Mouse (Mus musculus) limb, embryonic 12.5 days (tissue): ENCODE results near the gene Slc22a18. TPM values are rescaled to one million over a fixed set of nuclear protein-coding genes. Genes with fewer than 3 reads are reported as not detected.
A peak's percentile ranks its signal among the peaks of the same experiment; 100 is the strongest.

Experiments
- ATAC-seq: fragments of 200-750 bp; cut with Nextera tagmentation; 2 replicates; pipeline ENCODE4 v1.8.0; 2017; ENCODE audit warnings: low read depth, moderate TSS enrichment; ENCODE audit not compliant: insufficient number of reproducible peaks, insufficient read depth, low FRiP score, low TSS enrichment
- H3K27ac ChIP-seq: fragments of 300-500 bp; sonication (generic); 2 replicates; pipeline ENCODE4 v1.5.1; 2016; ENCODE audit warnings: mild to moderate bottlenecking, moderate library complexity
- H3K27me3 ChIP-seq: fragments of 300-500 bp; sonication (generic); 2 replicates; pipeline ENCODE4 v1.6.1; 2016; ENCODE audit warnings: mild to moderate bottlenecking, moderate library complexity
- H3K36me3 ChIP-seq: fragments of 300-500 bp; sonication (generic); 2 replicates; pipeline ENCODE4 v1.6.1; 2016; ENCODE audit warnings: mild to moderate bottlenecking, moderate library complexity
- H3K4me1 ChIP-seq: fragments of 300-500 bp; sonication (generic); replicated peaks from 2 replicates; pipeline ENCODE4 v1.6.1; 2016
- H3K4me2 ChIP-seq: fragments of 300-500 bp; sonication (generic); 2 replicates; pipeline ENCODE4 v1.6.1; 2016; ENCODE audit warnings: mild to moderate bottlenecking, moderate library complexity
- H3K4me3 ChIP-seq: fragments of 300-500 bp; sonication (generic); replicated peaks from 2 replicates; pipeline ENCODE4 v1.5.1; 2016; ENCODE audit warnings: mild to moderate bottlenecking
- H3K9ac ChIP-seq: fragments of 300-500 bp; sonication (generic); replicated peaks from 2 replicates; pipeline ENCODE4 v1.6.1; 2016; ENCODE audit warnings: mild to moderate bottlenecking, moderate library complexity
- H3K9me3 ChIP-seq: fragments of 300-500 bp; sonication (generic); 2 replicates; pipeline ENCODE4 v1.6.1; 2016; ENCODE audit warnings: mild to moderate bottlenecking, moderate library complexity
- WGBS: fragments of 180-500 bp; shearing (Covaris S2); methylation state at CpG from one replicate; pipeline ENCODE4 v1.1.7; 2016; 5-methylcytosine and 5-hydroxymethylcytosine counted together
- polyA plus RNA-seq: library from polyadenylated mRNA; unstranded; fragments of >200 nt; fragmentation: Nextera tagmentation; extraction: Ambion mirVana; gene quantifications from 2 replicates; pipeline ENCODE4 v1.2.1, GENCODE M21; 2016

Gene Slc22a18
- 1.3 and 1.4 TPM in 2 replicates for polyA plus RNA-seq

DNA sequence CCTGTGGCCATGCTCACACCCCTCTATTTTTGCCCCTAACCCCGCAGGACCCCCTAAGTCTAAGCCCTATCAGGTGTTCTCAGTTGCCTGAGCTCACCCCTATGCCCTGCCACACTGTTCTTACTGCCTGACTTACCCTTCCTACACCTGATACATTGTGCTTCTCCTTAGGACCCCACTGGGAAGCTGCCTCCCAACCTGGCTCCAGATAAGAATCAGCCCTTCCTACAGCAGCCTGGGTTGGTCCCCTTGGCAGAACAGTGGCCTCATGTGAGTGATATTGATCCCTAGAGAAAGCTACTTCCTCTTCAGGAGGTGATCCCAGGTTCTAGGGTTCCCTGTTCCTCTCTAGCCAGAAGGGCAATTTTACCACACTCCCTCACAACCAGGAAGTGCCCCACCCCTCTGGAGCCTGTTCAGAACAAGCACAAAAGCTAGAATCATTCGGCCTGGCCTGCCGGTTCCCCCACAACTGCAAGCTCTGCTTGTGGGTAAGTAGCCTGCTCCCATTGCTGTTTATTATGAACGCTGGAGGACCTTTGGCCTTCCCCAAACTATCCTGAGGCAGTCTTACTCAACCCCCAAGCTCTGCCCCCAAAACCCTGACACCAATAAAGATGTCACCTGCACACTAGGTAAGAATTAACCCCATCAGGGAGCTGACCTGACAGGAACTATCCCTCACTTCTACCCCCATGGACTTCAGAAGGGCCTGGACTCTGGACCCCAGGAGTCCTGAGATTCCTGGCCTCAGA is at the start of gene Slc22a18:
Gene Slc22a18 (plus strand): TSS at position 390 of the 755 bp plus-strand sequence.
- Histone ChIP-seq H3K4me3 (no peak within 1 kb of the TSS), H3K4me1 (0 out of 2 replicates have a peak, but pooled peaks cover 4% of the 10 kb centered on the region), H3K27me3 (no peaks in the 10 kb centered on the region; the same call in 1 of the 2 replicates), H3K27ac (no peak within 1 kb of the TSS), H3K36me3 (no peaks in the 10 kb centered on the region), H3K4me2 (0 out of 2 replicates have a peak within 1 kb of the TSS, but pooled peaks have one; percentile 2), H3K9ac (no peak within 1 kb of the TSS), H3K9me3 (no peaks in the 10 kb centered on the region)
- WGBS: 34% methylated on average over 4 of the region's 4 CpGs
- no peak for ATAC-seq

DNA sequence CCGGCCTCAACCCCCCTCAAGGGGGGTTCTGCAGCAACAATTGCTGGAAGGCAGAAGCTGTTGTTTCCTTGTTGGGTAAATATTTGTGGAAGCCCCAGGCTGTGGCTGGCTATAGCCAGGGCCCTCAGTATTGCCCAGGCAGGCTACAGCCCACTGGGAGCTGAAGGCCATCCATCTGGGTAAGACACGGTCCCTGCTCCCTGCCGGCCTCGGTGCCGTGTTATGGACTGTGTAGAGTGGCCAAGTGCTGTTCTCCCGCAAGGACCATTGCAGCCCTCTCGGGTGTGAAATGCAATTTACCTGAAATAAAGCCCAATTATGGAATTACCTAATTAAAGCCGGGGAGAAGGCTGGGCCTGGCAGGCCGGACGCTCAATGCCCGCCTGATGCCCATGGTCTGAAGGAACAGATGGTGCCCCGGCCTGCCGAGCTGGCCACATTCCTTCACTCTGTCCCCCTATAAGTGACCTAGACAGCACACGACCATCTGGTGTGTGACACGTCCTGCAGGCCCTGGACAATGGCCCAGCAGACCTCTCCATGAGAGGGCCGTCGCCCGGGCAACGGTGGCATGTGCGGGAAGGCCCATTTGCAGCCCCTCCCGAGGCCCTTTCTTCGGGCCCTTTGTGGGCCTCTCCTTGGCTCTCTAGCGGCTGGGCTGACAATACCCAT is 45.3 kb upstream of the Slc22a18 start:
- Histone ChIP-seq H3K27ac (no peak overlapping the region), H3K4me2 (no peak overlapping the region), H3K27me3 (peaks cover 7% of the 10 kb centered on the region; the same call in 1 of the 2 replicates), H3K9me3 (no peaks in the 10 kb centered on the region), H3K9ac (no peak overlapping the region), H3K4me3 (no peak overlapping the region), H3K4me1 (peaks cover 17% of the 10 kb centered on the region), H3K36me3 (no peaks in the 10 kb centered on the region)
- 68% methylated on average over 23 of the region's 23 CpGs for WGBS
- no peak for ATAC-seq

DNA sequence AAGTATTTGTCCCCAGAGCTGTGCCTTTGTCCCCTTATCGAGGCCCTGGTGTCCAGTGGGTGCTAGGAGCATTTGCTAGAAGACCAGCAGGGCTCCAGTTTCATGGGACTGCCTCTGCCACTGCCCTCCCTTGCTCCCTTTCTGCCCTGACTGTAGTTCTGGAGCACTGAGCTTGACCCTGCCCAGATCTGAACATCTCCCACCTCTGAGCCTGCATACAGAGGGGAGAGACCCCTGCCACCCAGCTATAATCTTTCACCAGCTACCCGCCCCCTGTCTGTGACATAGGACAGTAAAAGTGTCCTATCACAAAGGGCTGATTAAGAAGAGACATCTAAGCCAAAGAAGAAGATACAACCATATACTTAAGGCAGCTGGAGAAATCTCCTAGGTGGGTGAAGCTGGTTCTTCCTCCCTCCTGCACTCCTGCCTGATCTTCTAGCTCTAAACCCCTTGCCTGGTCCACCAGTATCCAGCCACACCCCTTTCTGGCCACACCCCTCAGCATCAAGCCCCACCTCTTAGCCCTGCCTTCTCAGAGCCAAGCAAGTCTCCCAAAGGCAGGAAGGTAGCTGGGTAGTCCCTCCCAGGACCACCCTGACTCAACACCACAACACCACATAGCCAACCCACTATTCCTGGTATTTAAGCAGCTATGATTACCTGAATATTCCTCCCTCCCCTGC is 44.6 kb upstream of the Slc22a18 start:
- H3K4me1 ChIP-seq: peaks cover 21% of the 10 kb centered on the region

GRCm38 (mm10) chr7:143432631-143433030 is 40.9 kb upstream of the Slc22a18 start:
- no peak overlapping the region for H3K9ac ChIP-seq
- no peak overlapping the region for H3K4me3 ChIP-seq
- peaks cover 24% of the 10 kb centered on the region for H3K4me1 ChIP-seq
- H3K4me2 ChIP-seq: no peak overlapping the region
- H3K36me3 ChIP-seq: no peaks in the 10 kb centered on the region
- 72% methylated on average over 1 of the region's 1 CpGs for WGBS
- ATAC-seq: no peak
- no peak overlapping the region for H3K27ac ChIP-seq
- H3K27me3 ChIP-seq: peaks cover 4% of the 10 kb centered on the region; the same call in 1 of the 2 replicates
- no peaks in the 10 kb centered on the region for H3K9me3 ChIP-seq

More for the DNA sequence above, 44.6 kb upstream of the Slc22a18 start:
- Histone ChIP-seq H3K4me2 (no peak overlapping the region), H3K9me3 (no peaks in the 10 kb centered on the region), H3K27me3 (peaks cover 7% of the 10 kb centered on the region; the same call in 1 of the 2 replicates), H3K27ac (no peak overlapping the region), H3K36me3 (no peaks in the 10 kb centered on the region), H3K9ac (no peak overlapping the region), H3K4me3 (no peak overlapping the region)
- 67% methylated on average over 2 of the region's 2 CpGs for WGBS
- ATAC-seq: no peak

- Histone ChIP-seq H3K4me1 (peaks cover 23% of the 10 kb centered on the region), H3K9me3 (no peaks in the 10 kb centered on the region), H3K27me3 (peaks cover 4% of the 10 kb centered on the region; the same call in 1 of the 2 replicates), H3K9ac (no peak overlapping the region), H3K4me3 (no peak overlapping the region), H3K36me3 (no peaks in the 10 kb centered on the region), H3K4me2 (no peak overlapping the region), H3K27ac (no peak overlapping the region)
- ATAC-seq: no peak
- 55% methylated on average over 7 of the region's 7 CpGs for WGBS
Observed at GRCm38 (mm10) chr7:143433331-143433730, 40.2 kb upstream of the Slc22a18 start.

GRCm38 (mm10) chr7:143437231-143437893 is 36.2 kb upstream of the Slc22a18 start:
- H3K36me3 ChIP-seq: no peaks in the 10 kb centered on the region
- H3K4me2 ChIP-seq: peak overlapping the region; percentile 88
- peak overlapping the region; percentile 80 for H3K27ac ChIP-seq
- H3K9ac ChIP-seq: peak overlapping the region; percentile 88
- no peaks in the 10 kb centered on the region for H3K9me3 ChIP-seq
- peaks cover 28% of the 10 kb centered on the region for H3K4me1 ChIP-seq
- 14% methylated on average over 18 of the region's 18 CpGs for WGBS
- peaks cover 14% of the 10 kb centered on the region; the same call in 1 of the 2 replicates for H3K27me3 ChIP-seq
- H3K4me3 ChIP-seq: peak overlapping the region; percentile 48
- peak; percentile 60; the same call in 1 of the 2 replicates for ATAC-seq

- peak overlapping the region; percentile 80 for H3K27ac ChIP-seq
- ATAC-seq: no peak
Observed at GRCm38 (mm10) chr7:143437894-143438581, 35.5 kb upstream of the Slc22a18 start.

DNA sequence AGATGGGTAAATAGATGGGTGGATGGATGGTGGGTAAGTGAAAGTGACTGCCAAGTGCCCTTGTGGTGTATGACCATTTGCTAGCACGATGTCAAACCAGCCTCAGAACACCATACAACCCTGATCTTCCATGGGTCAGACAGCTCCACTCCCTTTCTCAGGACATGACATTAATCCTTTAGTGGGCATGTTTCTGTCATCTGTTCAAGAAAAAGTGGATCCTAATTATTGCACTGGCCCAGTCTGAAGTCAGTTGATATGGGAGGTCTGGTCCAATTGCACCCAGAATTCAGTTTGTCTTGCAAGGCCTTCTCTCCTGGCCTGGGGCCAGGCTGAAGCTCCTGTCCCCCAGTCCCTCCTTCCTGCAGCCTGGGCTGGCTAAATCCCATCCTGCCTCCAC is 34.6 kb upstream of the Slc22a18 start:
- Histone ChIP-seq H3K4me1 (peaks cover 18% of the 10 kb centered on the region), H3K9me3 (no peaks in the 10 kb centered on the region), H3K4me2 (peak overlapping the region; percentile 88; the same call in 1 of the 2 replicates), H3K36me3 (no peaks in the 10 kb centered on the region), H3K4me3 (no peak overlapping the region), H3K9ac (no peak overlapping the region), H3K27ac (no peak overlapping the region), H3K27me3 (peaks cover 30% of the 10 kb centered on the region)
- ATAC-seq: no peak
- 74% methylated on average over 1 of the region's 1 CpGs for WGBS

More at GRCm38 (mm10) chr7:143437894-143438581, 35.5 kb upstream of the Slc22a18 start:
- peak overlapping the region; percentile 88 for H3K9ac ChIP-seq
- no peaks in the 10 kb centered on the region for H3K9me3 ChIP-seq
- peak overlapping the region; percentile 88 for H3K4me2 ChIP-seq
- no peaks in the 10 kb centered on the region for H3K36me3 ChIP-seq
- WGBS: under 1% methylated on average over 61 of the region's 63 CpGs
- H3K4me3 ChIP-seq: peak overlapping the region; percentile 48
- peaks cover 21% of the 10 kb centered on the region for H3K27me3 ChIP-seq
- peaks cover 24% of the 10 kb centered on the region for H3K4me1 ChIP-seq

DNA sequence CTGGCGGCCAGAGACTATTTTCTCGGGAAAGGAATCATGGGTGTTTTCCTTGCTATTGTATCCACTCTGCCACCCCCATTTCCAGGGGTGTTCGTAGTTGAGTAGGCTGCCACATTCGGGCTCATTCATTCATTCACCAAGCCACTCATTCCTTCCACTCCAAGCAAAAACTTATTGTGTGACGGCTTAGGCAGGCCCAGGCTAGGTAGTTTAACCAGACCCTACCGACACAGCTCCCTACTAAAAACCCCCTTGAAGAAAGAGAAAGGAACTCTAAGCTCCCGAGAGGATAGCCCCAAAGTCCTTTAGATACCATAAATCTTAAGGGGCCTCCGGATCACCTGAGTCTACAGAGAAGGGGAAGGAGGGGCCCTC is 29.0 kb upstream of the Slc22a18 start:
- H3K9ac ChIP-seq: 0 out of 2 replicates have a peak overlapping the region, but pooled peaks have one; percentile 69
- H3K4me1 ChIP-seq: peaks cover 26% of the 10 kb centered on the region
- H3K36me3 ChIP-seq: no peaks in the 10 kb centered on the region
- H3K27me3 ChIP-seq: peaks cover 70% of the 10 kb centered on the region
- ATAC-seq: no peak
- H3K4me2 ChIP-seq: peak overlapping the region; percentile 73
- 31% methylated on average over 8 of the region's 8 CpGs for WGBS
- no peaks in the 10 kb centered on the region for H3K9me3 ChIP-seq
- H3K4me3 ChIP-seq: peak overlapping the region; percentile 40
- no peak overlapping the region for H3K27ac ChIP-seq

GRCm38 (mm10) chr7:143444955-143445648 is 28.4 kb upstream of the Slc22a18 start:
- WGBS: 3% methylated on average over 55 of the region's 55 CpGs
- Histone ChIP-seq H3K4me3 (peak overlapping the region; percentile 40), H3K4me2 (peak overlapping the region; percentile 73), H3K36me3 (no peaks in the 10 kb centered on the region), H3K27me3 (peaks cover 70% of the 10 kb centered on the region), H3K9ac (peak overlapping the region; percentile 69), H3K9me3 (no peaks in the 10 kb centered on the region), H3K27ac (0 out of 2 replicates have a peak overlapping the region, but pooled peaks have one; percentile 41), H3K4me1 (peaks cover 24% of the 10 kb centered on the region)
- no peak for ATAC-seq
